Mouse (Mus musculus): Measurements from ENCODE around the gene Grip1. TPM values are rescaled to one million over a fixed set of nuclear protein-coding genes. Genes with fewer than 3 reads are reported as not detected.

Grip1 gene
- polyA plus RNA-seq, 1 experiment from 2014 or later, result 5.9 TPM

DNA sequence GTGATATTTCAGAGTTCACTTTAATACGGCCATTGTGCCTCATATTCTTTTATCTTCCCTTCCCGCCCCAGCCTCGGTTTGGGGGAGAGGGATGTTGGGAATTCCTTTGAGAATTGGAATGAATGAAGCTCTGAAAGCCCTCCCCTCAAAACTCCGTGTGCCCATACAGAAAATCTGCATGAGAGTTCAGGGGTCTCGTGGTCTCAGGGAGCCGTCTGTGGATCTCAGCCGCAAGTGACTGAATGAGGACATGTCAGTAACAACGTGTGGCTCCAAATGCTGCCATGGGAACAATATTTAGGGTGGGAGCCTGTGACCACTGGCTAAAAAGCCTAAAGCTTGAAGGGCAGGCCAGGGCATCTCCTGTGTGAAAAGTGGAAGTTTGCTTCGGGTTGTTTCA, 91.1 kb downstream of the Grip1 start:
- Histone ChIP-seq H3K4me2 (ENCODE audit: low read depth, low read length) (no peak overlapping the region; the same call in 1 of the 2 replicates), H3K9ac (replicated peaks; ENCODE audit: low read length) (no peak overlapping the region), H3K36me3 (replicated peaks; ENCODE audit: control insufficient read depth, insufficient read depth, low read depth, low read length) (no peaks in the 10 kb centered on the region), H3K4me1 (ENCODE audit: control insufficient read depth, insufficient read depth, low read length) (no peaks in the 10 kb centered on the region), H3K9me3 (replicated peaks; ENCODE audit: control insufficient read depth, low read length) (no peaks in the 10 kb centered on the region), H3K27ac (replicated peaks; ENCODE audit: low read depth, low read length) (no peak overlapping the region), H3K4me3 (ENCODE audit: low read depth, low read length) (no peak overlapping the region), H3K27me3 (ENCODE audit: control insufficient read depth, insufficient read depth, low read length) (no peaks in the 10 kb centered on the region)
- DNase-seq (ENCODE audit: low spot score) (no peak), ATAC-seq (replicated peaks; ENCODE audit: insufficient number of reproducible peaks, low FRiP score, low TSS enrichment, low read depth) (no peak)
- WGBS, result 67% methylated on average over 9 of the region's 9 CpGs

DNA sequence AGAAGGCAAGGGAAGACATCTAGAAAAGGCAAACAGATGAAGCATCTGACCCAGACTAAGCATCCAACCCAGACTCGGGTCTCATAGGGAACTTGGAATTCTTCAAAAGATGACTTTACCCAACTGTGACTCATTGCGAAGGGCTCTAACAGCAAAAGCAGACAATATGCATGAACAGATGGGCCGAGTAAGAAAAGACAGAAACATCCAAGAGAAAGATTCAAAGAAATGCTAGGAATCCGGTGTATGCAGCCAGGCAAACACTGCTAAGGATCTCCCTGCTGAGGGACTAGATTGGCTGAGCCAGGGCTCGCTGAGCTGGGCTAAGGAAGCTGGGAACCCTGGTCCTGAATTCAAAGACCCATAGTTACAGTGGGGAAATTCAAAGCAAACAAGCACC, 94.2 kb downstream of the Grip1 start:
- H3K9me3 ChIP-seq (replicated peaks; ENCODE audit: control insufficient read depth, low read length), result no peaks in the 10 kb centered on the region
- H3K27me3 ChIP-seq (ENCODE audit: control insufficient read depth, insufficient read depth, low read length), result no peaks in the 10 kb centered on the region
- DNase-seq (ENCODE audit: low spot score), result no peak
- WGBS, result 86% methylated on average over 5 of the region's 5 CpGs
- H3K36me3 ChIP-seq (replicated peaks; ENCODE audit: control insufficient read depth, insufficient read depth, low read depth, low read length), result no peaks in the 10 kb centered on the region
- H3K27ac ChIP-seq (replicated peaks; ENCODE audit: low read depth, low read length), result no peak overlapping the region
- H3K9ac ChIP-seq (replicated peaks; ENCODE audit: low read length), result no peak overlapping the region
- no peak overlapping the region for H3K4me2 ChIP-seq (ENCODE audit: low read depth, low read length)
- no peak overlapping the region for H3K4me3 ChIP-seq (ENCODE audit: low read depth, low read length)
- H3K4me1 ChIP-seq (ENCODE audit: control insufficient read depth, insufficient read depth, low read length), result no peaks in the 10 kb centered on the region
- no peak for ATAC-seq (replicated peaks; ENCODE audit: insufficient number of reproducible peaks, low FRiP score, low TSS enrichment, low read depth)

DNA sequence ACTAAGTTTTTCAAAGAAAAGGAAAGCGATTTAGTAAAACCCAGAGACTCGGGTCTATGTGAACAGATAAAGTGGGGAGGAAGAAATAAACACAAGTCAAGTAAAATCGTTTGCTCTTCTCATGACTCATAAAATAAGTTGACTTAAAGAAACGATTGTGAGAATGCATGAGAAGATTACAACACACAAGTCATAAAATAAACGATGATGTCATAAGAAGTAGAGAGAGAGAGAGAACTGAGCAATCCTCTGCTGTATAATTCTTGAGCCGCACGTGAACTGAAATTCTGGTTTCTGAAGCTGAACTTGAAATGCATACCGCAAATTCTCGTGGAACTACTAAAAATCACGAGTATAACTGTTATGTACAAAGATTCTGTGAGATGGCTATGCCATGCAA, 95.1 kb downstream of the Grip1 start:
- DNase-seq (ENCODE audit: low spot score) (no peak), ATAC-seq (replicated peaks; ENCODE audit: insufficient number of reproducible peaks, low FRiP score, low TSS enrichment, low read depth) (no peak)
- Histone ChIP-seq H3K36me3 (replicated peaks; ENCODE audit: control insufficient read depth, insufficient read depth, low read depth, low read length) (no peaks in the 10 kb centered on the region), H3K9ac (replicated peaks; ENCODE audit: low read length) (no peak overlapping the region), H3K4me3 (ENCODE audit: low read depth, low read length) (no peak overlapping the region), H3K27me3 (ENCODE audit: control insufficient read depth, insufficient read depth, low read length) (no peaks in the 10 kb centered on the region), H3K9me3 (replicated peaks; ENCODE audit: control insufficient read depth, low read length) (no peaks in the 10 kb centered on the region), H3K4me1 (ENCODE audit: control insufficient read depth, insufficient read depth, low read length) (no peaks in the 10 kb centered on the region), H3K27ac (replicated peaks; ENCODE audit: low read depth, low read length) (no peak overlapping the region), H3K4me2 (ENCODE audit: low read depth, low read length) (no peak overlapping the region)
- WGBS, result 94% methylated on average over 10 of the region's 10 CpGs

DNA sequence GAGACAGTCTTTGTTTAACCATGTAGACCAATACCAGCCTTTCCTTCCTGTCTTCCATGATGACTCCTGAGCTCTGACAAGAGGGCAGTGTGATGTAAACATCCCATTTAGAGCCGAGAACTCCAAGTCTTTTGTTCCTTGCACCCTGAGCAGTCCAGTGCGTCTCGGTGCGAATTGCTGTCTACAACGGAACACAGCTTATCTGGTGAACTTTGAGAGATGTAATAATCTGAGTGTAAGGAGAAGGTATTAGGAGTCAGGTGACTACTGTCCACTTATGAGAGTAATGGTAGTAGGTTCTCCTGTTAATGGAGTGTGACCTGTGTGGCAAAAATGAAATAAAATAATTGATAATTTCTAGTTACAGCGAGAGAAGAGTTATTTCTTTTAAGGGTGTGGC, 97.0 kb downstream of the Grip1 start:
- Histone ChIP-seq H3K4me3 (ENCODE audit: low read depth, low read length) (no peak overlapping the region), H3K9me3 (replicated peaks; ENCODE audit: control insufficient read depth, low read length) (no peaks in the 10 kb centered on the region), H3K27ac (replicated peaks; ENCODE audit: low read depth, low read length) (no peak overlapping the region), H3K4me1 (ENCODE audit: control insufficient read depth, insufficient read depth, low read length) (no peaks in the 10 kb centered on the region), H3K27me3 (ENCODE audit: control insufficient read depth, insufficient read depth, low read length) (no peaks in the 10 kb centered on the region), H3K4me2 (ENCODE audit: low read depth, low read length) (no peak overlapping the region), H3K36me3 (replicated peaks; ENCODE audit: control insufficient read depth, insufficient read depth, low read depth, low read length) (no peaks in the 10 kb centered on the region), H3K9ac (replicated peaks; ENCODE audit: low read length) (no peak overlapping the region)
- ATAC-seq (replicated peaks; ENCODE audit: insufficient number of reproducible peaks, low FRiP score, low TSS enrichment, low read depth) (no peak), DNase-seq (ENCODE audit: low spot score) (no peak)
- WGBS, result 83% methylated on average over 6 of the region's 6 CpGs

DNA sequence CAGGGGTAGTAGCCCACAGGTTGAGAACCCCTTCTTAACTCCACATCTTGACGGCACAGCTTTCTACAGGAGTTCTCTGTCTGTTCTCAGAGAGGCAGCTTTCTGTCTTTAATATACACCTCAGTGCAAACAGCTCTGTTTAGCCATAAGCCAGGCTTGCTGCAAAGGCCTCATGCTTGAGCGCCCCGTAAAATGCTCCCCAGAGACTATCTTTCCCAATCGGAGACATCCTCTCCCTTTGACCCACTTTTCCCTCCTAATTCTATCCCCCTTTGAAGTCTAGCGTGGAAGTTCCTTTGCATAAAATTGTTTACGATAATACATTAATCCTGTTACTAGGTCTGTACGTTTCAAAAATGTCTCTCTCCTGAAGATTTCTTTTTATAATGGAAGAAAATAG, 102.7 kb downstream of the Grip1 start:
- Histone ChIP-seq H3K27ac (replicated peaks; ENCODE audit: low read depth, low read length) (no peak overlapping the region), H3K9me3 (replicated peaks; ENCODE audit: control insufficient read depth, low read length) (no peaks in the 10 kb centered on the region), H3K4me2 (ENCODE audit: low read depth, low read length) (no peak overlapping the region), H3K4me1 (ENCODE audit: control insufficient read depth, insufficient read depth, low read length) (no peaks in the 10 kb centered on the region), H3K4me3 (ENCODE audit: low read depth, low read length) (no peak overlapping the region), H3K36me3 (replicated peaks; ENCODE audit: control insufficient read depth, insufficient read depth, low read depth, low read length) (no peaks in the 10 kb centered on the region), H3K9ac (replicated peaks; ENCODE audit: low read length) (no peak overlapping the region), H3K27me3 (ENCODE audit: control insufficient read depth, insufficient read depth, low read length) (no peaks in the 10 kb centered on the region)
- no peak for ATAC-seq (replicated peaks; ENCODE audit: insufficient number of reproducible peaks, low FRiP score, low TSS enrichment, low read depth)
- 85% methylated on average over 7 of the region's 7 CpGs for WGBS
- no peak for DNase-seq (ENCODE audit: low spot score)

DNA sequence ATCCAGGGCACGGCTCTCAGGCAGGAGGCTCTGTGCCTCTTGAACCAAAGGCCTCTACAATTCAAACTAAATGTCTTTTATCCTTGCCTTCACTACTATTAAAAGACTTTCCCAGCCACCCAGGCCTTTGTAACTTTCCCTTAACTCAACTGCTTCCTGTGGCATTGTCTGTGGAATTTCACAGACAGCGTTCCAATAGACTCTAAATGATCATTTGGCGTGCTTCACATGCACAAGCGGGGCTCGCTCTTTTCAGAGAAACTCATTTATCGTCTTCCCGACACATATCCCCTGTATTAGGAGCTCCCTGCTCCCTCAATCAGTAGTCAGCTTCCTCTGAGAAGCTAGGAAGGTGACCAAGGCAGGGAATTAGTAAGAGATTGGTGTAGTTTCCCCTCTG, 104.8 kb downstream of the Grip1 start:
- 91% methylated on average over 7 of the region's 7 CpGs for WGBS
- Histone ChIP-seq H3K4me1 (ENCODE audit: control insufficient read depth, insufficient read depth, low read length) (no peaks in the 10 kb centered on the region), H3K36me3 (replicated peaks; ENCODE audit: control insufficient read depth, insufficient read depth, low read depth, low read length) (no peaks in the 10 kb centered on the region), H3K4me3 (ENCODE audit: low read depth, low read length) (no peak overlapping the region), H3K27me3 (ENCODE audit: control insufficient read depth, insufficient read depth, low read length) (no peaks in the 10 kb centered on the region), H3K9ac (replicated peaks; ENCODE audit: low read length) (no peak overlapping the region), H3K4me2 (ENCODE audit: low read depth, low read length) (no peak overlapping the region), H3K27ac (replicated peaks; ENCODE audit: low read depth, low read length) (no peak overlapping the region), H3K9me3 (replicated peaks; ENCODE audit: control insufficient read depth, low read length) (no peaks in the 10 kb centered on the region)
- ATAC-seq (replicated peaks; ENCODE audit: insufficient number of reproducible peaks, low FRiP score, low TSS enrichment, low read depth) (no peak), DNase-seq (ENCODE audit: low spot score) (no peak)

DNA sequence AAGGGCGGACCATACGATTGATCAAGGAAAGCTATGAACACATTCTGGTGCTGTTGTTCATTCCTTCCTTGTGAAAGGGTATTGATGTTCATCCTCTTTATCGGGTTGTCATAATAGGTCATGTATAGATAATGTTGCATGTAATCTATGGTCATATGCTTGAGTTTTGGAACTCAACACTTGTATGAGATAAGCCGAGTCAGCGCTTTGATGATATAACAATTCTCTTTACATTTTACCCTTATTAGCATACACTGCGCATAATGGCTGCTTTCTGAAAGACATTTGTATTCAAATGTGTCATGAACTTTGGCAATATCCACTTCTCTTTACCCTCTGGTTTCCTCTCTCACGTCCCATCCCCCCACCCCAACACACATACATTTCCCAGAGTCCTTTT, 111.2 kb downstream of the Grip1 start:
- ATAC-seq (replicated peaks; ENCODE audit: insufficient number of reproducible peaks, low FRiP score, low TSS enrichment, low read depth) (no peak), DNase-seq (ENCODE audit: low spot score) (no peak)
- Histone ChIP-seq H3K9me3 (replicated peaks; ENCODE audit: control insufficient read depth, low read length) (no peaks in the 10 kb centered on the region), H3K4me3 (ENCODE audit: low read depth, low read length) (no peak overlapping the region), H3K4me2 (ENCODE audit: low read depth, low read length) (no peak overlapping the region), H3K4me1 (ENCODE audit: control insufficient read depth, insufficient read depth, low read length) (no peaks in the 10 kb centered on the region), H3K36me3 (replicated peaks; ENCODE audit: control insufficient read depth, insufficient read depth, low read depth, low read length) (no peaks in the 10 kb centered on the region), H3K9ac (replicated peaks; ENCODE audit: low read length) (no peak overlapping the region), H3K27ac (replicated peaks; ENCODE audit: low read depth, low read length) (no peak overlapping the region), H3K27me3 (ENCODE audit: control insufficient read depth, insufficient read depth, low read length) (no peaks in the 10 kb centered on the region)
- WGBS, result 98% methylated on average over 7 of the region's 7 CpGs

DNA sequence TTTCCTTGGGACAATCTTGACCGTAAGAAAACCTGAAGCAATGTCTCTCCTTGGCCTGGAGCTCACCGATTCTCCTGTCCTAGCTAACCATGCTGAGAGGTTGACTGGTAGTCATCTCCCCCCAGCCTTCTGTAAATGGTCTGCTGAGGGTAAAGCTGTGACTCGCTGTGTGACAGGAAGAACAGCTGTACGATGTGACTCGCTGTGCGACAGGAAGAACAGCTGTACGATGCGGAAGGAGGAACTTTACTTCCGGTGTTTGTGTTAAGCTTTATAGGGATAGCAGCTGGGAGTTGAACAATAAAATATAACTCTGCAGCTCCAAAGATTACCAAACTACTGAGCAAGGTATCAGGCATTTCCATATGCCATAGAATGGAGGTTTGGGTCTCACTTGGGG, 119.5 kb downstream of the Grip1 start:
- Histone ChIP-seq H3K9me3 (replicated peaks; ENCODE audit: control insufficient read depth, low read length) (no peaks in the 10 kb centered on the region), H3K4me2 (ENCODE audit: low read depth, low read length) (no peak overlapping the region), H3K27me3 (ENCODE audit: control insufficient read depth, insufficient read depth, low read length) (no peaks in the 10 kb centered on the region), H3K27ac (replicated peaks; ENCODE audit: low read depth, low read length) (no peak overlapping the region), H3K4me1 (ENCODE audit: control insufficient read depth, insufficient read depth, low read length) (no peaks in the 10 kb centered on the region), H3K36me3 (replicated peaks; ENCODE audit: control insufficient read depth, insufficient read depth, low read depth, low read length) (no peaks in the 10 kb centered on the region), H3K4me3 (ENCODE audit: low read depth, low read length) (no peak overlapping the region), H3K9ac (replicated peaks; ENCODE audit: low read length) (no peak overlapping the region)
- WGBS, result 88% methylated on average over 9 of the region's 9 CpGs
- DNase-seq (ENCODE audit: low spot score), result no peak
- ATAC-seq (replicated peaks; ENCODE audit: insufficient number of reproducible peaks, low FRiP score, low TSS enrichment, low read depth), result no peak

DNA sequence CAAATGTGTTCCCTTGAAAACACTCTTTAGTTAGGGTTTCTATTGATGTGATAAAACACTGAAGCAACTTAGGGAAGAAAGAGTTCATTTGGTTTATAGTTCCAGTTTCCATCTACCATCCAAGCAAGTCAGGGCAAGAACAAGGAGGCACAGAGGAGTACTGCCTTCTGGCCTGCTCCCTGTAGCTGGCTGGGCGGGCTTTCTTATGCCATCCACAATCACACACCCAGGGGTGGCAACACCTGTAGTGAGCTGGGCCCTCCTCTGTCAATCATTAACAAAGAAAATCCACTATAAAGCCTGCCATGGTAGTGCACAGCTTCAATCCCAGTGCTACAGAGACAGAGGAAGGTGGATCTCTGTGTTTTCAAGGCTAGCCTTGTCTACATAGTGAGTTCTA, 122.2 kb downstream of the Grip1 start:
- Histone ChIP-seq H3K36me3 (replicated peaks; ENCODE audit: control insufficient read depth, insufficient read depth, low read depth, low read length) (no peaks in the 10 kb centered on the region), H3K27ac (replicated peaks; ENCODE audit: low read depth, low read length) (no peak overlapping the region), H3K27me3 (ENCODE audit: control insufficient read depth, insufficient read depth, low read length) (no peaks in the 10 kb centered on the region), H3K9me3 (replicated peaks; ENCODE audit: control insufficient read depth, low read length) (no peaks in the 10 kb centered on the region), H3K4me1 (ENCODE audit: control insufficient read depth, insufficient read depth, low read length) (no peaks in the 10 kb centered on the region), H3K4me2 (ENCODE audit: low read depth, low read length) (no peak overlapping the region), H3K4me3 (ENCODE audit: low read depth, low read length) (no peak overlapping the region), H3K9ac (replicated peaks; ENCODE audit: low read length) (no peak overlapping the region)
- WGBS, result 77% methylated on average over 1 of the region's 1 CpGs
- ATAC-seq (replicated peaks; ENCODE audit: insufficient number of reproducible peaks, low FRiP score, low TSS enrichment, low read depth) (no peak), DNase-seq (ENCODE audit: low spot score) (no peak)
